Mouse (Mus musculus): ENCODE results near the gene Rora. TPM values are rescaled to one million over a fixed set of nuclear protein-coding genes. Genes with fewer than 3 reads are reported as not detected.

Rora gene
- total RNA-seq, 2 experiments from 2014 or later, result 94.6 to 95.7 TPM

GRCm38 (mm10) chr9:68745931-68746646, 92.5 kb downstream of the Rora start:
- no peak for DNase-seq (ENCODE audit: low spot score in 2 of 2)

- DNase-seq (ENCODE audit: low spot score in 2 of 2), result no peak
These were observed 103.4 kb downstream of the Rora start for GRCm38 (mm10) chr9:68756976-68757375.

- DNase-seq (ENCODE audit: low spot score in 2 of 2), result no peak
These were observed 105.7 kb downstream of the Rora start for GRCm38 (mm10) chr9:68759324-68759723.

DNA sequence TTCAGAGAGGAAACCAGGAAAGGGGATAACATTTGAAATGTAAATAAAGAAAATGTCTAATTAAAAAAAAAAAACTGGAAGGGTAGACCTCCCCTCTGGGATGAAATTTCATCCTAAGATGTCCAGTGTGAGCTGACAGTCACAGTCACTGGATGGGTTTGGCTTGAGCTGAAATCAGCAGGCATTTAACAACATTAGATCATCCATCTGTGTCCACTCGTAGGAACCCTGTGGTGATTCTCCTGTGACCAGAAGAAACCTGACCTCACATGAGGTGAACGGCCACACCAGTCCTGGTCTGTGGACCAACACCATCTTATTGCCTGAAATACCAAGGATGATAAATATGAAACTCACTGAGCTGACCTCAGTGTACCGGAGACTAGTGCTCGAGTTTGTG, 106.7 kb downstream of the Rora start:
- DNase-seq (ENCODE audit: low spot score in 2 of 2), result no peak

DNA sequence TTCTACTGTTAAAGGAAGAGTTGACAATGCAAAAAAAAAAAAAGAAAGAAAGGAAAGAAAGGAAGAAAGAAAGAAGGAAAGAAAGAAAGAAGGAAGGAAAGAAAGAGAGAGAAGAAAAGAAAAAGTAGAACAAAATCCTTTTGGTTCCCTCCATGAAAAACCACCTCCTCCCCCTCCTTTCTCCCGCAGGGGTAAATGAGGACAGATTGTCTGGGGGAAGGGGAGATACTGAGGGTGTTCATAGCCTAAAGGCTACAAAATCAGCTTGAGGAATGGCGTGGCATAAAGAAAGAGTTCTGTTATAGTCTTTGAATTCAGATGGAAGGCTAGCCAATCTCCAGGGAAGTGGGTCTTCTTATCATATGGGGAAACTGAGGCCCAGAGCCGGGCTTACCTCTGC, 107.3 kb downstream of the Rora start:
- no peak for DNase-seq (ENCODE audit: low spot score in 2 of 2)

- no peak for DNase-seq (ENCODE audit: low spot score in 2 of 2)
These were observed 108.1 kb downstream of the Rora start for GRCm38 (mm10) chr9:68761672-68762071.

- DNase-seq (ENCODE audit: low spot score in 2 of 2), result no peak
These were observed 112.0 kb downstream of the Rora start for GRCm38 (mm10) chr9:68765595-68765994.

DNA sequence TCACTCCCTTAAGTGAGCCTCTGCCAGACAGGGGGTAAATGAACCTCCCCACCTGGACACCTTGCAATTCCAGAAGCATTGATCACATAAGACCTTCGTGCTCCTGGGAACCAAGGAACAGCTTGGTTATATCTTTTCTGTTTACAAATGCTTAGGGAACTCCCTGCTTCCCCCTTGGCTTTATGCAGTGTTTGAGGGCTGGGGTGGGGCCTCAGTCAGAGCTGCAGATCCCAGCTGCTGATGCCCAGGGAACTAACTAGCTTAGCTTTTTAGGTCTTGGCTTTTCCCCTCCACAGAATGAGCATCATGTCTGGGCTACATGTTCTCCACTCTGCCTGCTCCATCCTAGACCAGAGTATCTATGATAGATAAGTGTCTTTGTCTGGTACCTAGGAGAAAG, 116.1 kb downstream of the Rora start:
- DNase-seq (ENCODE audit: low spot score in 2 of 2), result no peak

DNA sequence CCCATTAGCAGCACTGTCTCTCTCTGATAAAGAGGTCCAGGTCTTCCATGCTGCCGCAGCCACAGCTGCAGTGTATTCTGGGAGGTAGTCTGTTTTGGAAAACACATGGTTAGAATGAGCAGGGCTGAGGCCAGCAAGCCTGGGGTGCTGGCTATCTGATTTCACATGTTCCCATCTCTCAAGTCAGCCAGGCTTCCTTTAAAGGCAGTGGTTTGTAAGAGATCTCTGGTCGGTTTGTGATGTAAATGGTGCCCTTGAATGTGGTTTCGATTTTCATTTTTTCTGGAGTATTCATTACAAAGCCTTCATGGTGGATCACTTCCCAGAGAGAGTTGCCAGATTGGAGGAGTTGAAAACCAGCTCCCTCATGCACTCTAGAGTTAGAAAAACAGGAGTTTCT, 117.8 kb downstream of the Rora start:
- DNase-seq (ENCODE audit: low spot score in 2 of 2), result no peak

DNA sequence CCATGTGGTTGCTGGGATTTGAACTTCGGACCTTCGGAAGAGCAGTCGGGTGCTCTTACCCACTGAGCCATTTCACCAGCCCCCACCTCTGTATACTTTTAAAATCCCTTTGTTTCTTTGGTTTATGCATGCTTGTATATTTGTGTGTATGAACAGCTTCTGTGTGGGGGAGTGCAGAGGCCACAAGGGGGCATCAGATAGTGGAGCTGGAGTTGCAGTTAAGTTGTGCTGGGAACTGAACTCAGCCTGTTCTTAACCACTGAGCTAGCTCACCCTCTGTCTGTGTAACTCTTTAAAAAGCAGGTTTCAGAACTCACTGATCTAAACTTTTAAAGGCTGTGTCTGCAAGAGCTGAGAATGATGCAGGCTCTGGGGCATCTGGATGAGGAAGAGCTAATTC, 120.2 kb downstream of the Rora start:
- DNase-seq (ENCODE audit: low spot score in 2 of 2), result no peak

DNA sequence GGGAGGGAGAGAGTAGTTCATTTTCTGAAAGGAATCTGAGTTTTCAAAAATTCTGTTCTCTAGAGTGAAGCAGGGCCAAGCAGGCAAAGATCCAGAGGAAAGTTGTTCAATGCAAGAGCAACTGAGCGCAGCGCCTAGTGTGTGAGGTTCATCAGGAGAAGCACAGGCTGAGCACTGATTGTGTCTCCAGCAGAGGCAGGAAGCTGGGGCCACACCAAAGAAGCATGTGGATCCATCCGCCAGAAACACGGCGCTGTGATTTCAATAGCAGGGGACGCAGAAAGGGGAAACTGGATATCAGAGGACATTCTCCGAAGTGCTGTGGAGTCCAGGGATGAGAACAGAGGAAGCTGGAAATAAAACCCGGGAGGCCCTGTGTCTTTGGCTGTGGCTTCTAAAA, 128.4 kb downstream of the Rora start:
- DNase-seq (ENCODE audit: low spot score in 2 of 2), result no peak

GRCm38 (mm10) chr9:68782604-68783003, 129.0 kb downstream of the Rora start:
- DNase-seq (ENCODE audit: low spot score in 2 of 2), result no peak

DNA sequence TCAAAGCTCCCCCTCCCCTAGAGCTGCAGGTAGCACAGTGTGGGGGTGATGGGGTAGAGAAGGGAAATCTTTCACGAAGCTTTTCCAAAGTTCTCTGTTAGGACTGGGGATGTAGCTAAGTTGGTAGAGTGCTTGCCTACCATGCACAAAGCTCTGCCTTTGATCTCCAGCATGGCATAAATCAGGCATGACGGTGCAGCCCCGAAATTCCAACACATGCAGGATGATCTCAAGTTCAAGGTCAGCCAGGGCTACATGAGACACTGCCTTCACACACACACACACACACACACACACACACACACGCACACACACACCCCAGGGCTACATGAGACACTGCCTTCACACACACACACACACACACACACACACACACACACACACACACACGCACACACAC, 129.7 kb downstream of the Rora start:
- DNase-seq (ENCODE audit: low spot score in 2 of 2), result no peak

DNA sequence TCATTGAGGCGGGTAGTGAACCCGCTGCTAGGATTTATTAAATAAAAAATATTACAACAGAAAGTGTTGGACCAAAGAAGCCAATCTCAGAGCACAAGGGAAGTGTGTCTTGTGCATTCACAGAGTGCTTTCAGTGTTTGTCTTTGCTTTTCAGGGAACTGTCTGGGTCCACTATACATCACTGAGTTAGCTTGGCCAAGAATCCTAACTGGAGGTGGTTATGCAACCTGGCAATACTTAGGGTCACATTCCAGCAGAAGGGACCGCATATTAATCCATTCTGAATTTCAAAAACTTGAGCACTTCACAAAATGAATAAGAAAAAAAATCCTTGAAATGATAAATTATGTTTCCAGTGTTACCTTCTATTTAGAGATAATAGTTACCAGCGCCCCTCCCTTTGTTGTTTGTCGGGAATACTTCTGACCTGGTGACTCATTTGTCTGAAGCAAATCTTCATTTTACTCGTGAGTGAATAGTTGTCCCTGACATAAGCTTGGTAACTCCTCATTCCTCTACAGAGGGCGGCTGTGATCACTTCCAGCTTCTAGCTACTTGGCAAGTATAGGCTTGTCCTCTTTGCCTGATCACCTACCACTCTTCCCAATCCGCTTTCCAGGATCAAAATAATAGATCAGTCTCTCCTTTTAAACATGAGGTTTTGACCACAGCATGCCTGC, 133.2 kb downstream of the Rora start:
- DNase-seq (ENCODE audit: low spot score in 2 of 2), result no peak

DNA sequence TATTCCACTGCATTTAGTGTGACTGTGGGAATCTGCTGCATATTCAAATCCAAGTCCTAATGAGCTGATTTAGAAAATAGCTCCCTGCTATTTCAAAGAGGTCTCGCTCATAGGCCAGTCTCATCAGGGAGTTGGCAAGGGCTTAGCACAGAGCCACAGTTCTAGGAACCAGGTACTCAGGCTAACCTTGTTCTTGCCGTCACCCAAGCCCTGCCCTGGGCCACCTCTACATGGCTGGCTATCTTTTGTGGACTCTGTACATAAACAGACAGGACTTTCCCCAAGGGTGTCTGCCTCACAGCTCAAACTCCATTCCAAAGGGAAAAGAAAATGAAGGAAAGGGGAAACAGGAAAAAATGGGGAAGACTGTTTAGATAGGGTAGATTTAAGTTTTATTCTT, 134.1 kb downstream of the Rora start:
- no peak for DNase-seq (ENCODE audit: low spot score in 2 of 2)

GRCm38 (mm10) chr9:68790922-68791321, 137.3 kb downstream of the Rora start:
- no peak for DNase-seq (ENCODE audit: low spot score in 2 of 2)

GRCm38 (mm10) chr9:68791982-68792540, 138.5 kb downstream of the Rora start:
- DNase-seq (ENCODE audit: low spot score in 2 of 2), result no peak

DNA sequence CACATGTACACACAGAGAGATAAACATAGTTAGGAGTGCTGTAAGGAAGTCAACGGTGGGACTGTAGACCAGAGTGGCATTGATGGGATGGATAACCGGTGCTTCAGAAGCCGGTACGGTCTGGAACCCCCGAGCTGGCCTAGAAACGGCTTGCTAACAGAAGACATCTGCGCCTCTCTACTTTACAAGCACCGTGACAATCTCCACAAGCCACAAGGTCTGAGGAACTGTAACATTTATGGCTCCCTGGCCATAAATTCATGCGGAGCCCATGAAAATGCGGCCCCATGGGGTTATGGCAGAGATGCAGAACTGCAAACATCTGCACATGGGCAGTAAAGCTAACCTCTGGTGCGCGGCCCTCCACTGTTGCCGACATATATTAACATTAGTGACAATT, 141.7 kb downstream of the Rora start:
- DNase-seq (ENCODE audit: low spot score in 2 of 2), result no peak

DNA sequence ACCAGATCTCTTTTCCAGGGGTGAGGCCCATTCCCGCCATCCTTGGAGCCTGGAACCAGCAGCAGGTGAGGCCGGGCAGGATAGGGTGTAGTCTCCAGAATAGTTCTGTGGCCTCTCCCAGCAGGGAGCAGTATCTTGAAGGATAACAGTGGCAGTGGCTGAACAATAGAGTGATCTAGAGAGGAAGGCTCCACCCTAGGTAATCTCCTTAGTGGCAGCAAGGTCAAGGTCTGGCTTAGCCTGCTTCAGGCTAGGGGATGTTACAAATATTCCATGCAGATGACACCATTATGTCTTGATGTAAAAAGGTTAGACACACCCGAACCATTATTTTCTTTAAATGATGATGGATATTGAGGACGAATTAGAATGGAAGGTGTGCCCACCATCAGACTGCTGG, 144.6 kb downstream of the Rora start:
- no peak for DNase-seq (ENCODE audit: low spot score in 2 of 2)

DNA sequence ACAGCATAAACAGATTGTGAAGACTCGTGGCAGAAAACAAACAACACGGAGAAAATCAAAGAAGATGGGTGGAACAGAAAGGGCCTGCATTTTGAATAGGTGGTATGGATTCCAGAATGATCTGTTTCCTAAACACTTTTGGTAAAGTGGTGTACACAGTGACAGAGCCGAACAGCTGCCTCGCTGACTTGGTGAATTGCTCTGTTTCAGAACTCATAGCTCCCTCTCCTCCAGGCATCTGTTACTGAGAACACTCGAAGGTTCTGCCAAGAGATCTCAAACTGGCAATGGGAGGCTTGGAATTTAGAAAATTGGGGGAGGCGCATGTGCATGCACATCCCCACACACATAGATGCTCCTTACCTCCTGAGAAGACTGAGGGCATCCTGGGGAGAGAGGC, 145.5 kb downstream of the Rora start:
- no peak for DNase-seq (ENCODE audit: low spot score in 2 of 2)

- DNase-seq (ENCODE audit: low spot score in 2 of 2), result no peak
These were observed 150.6 kb downstream of the Rora start for GRCm38 (mm10) chr9:68804229-68804628.

- DNase-seq (ENCODE audit: low spot score in 2 of 2), result no peak
These were observed 152.2 kb downstream of the Rora start for GRCm38 (mm10) chr9:68805776-68806175.

DNA sequence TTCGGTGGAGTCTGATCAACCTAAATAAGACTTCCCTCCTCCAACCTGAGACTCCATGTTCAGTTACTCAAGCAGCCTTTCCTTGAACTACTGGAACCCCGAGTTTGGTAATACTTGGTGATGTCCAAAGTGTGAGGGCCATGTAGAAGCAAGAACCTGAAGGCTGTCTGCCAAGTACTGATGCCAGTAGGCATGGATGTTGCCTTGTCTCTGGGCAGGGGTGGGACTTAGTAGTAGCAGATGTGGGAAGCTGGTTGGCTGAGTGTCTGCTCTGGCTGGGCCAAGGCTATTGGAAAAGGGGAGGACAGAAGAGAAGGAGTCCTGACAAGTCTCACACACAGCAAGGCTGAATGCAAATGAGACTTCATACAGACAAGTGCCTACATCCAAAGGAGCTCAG, 154.1 kb downstream of the Rora start:
- peak in 1 of 2 experiments; percentile 22 for DNase-seq (ENCODE audit: low spot score in 2 of 2)

Data from adrenal gland, postnatal 4 days (tissue).